Mouse (Mus musculus): ENCODE data around the gene Dab2ip.

DNA sequence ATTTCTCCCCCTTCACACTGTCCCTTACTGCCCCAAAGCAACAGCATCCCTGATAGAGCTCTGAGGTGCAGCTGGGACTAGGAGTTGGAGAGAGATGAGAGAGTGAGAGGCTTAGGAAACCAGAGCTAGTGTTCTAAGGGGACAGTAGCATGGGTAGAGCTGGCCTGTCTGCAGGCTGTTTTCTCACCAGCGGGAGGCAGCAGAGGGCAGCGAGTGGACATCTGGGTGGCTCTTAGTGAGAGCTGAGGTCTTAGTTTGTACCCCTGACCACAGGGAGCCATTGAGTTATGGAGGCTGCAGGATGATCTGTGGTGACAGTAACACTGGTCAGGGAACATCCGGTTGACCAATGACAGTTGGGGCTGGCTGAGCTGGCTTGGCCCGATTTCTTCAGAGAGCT, 91.6 kb downstream of the Dab2ip start:
- TF ChIP-seq RAD21 (IDR thresholded peaks at IDR 0.05; ENCODE audit: low read depth, low read length) (peak; percentile 98), CTCF (conservative IDR thresholded peaks at IDR 0.05 in 1 of 2, IDR thresholded peaks at IDR 0.05 in 1 of 2; ENCODE audit: low read depth in 2 of 2, low read length in 2 of 2) (peak; percentile 68 to 97), EP300 (IDR thresholded peaks at IDR 0.05; ENCODE audit: low read length) (no peak), NRF1 (IDR thresholded peaks at IDR 0.05; ENCODE audit: low read depth, low read length) (no peak), ZNF384 (IDR thresholded peaks at IDR 0.05; ENCODE audit: low read depth, low read length) (no peak), MAFK (IDR thresholded peaks at IDR 0.05; ENCODE audit: insufficient replicate concordance, low read length) (no peak), POLR2A (IDR thresholded peaks at IDR 0.05; ENCODE audit: low read depth, low read length) (no peak), USF2 (conservative IDR thresholded peaks at IDR 0.05; ENCODE audit: low read depth, low read length) (no peak), USF1 (IDR thresholded peaks at IDR 0.05; ENCODE audit: low read depth, low read length) (no peak), E2F4 (IDR thresholded peaks at IDR 0.05; ENCODE audit: insufficient replicate concordance, low read depth, low read length) (no peak), CHD2 (IDR thresholded peaks at IDR 0.05; ENCODE audit: low read length) (no peak)
